Mouse (Mus musculus) ovary, postnatal 36 days (tissue): ENCODE measurements around the gene Nfib.

Experiments used
- DNase-seq: peaks from one replicate; pipeline ENCODE4 v3.0.0; 2022; ENCODE audit warnings: low spot score, mixed read lengths

Gene Nfib

GRCm38 (mm10) chr4:82344787-82345186 lies 360.8 kb downstream of the Nfib start:
- peak; percentile 59 for DNase-seq

- no peak for DNase-seq
Observed at GRCm38 (mm10) chr4:82344224-82344623, 361.3 kb downstream of the Nfib start.

- no peak for DNase-seq
Observed at GRCm38 (mm10) chr4:82338930-82339329, 366.6 kb downstream of the Nfib start.

- DNase-seq = no peak
Observed at GRCm38 (mm10) chr4:82338481-82338880, 367.1 kb downstream of the Nfib start.

GRCm38 (mm10) chr4:82336951-82337381 lies 368.6 kb downstream of the Nfib start:
- no peak for DNase-seq

GRCm38 (mm10) chr4:82335266-82335865 lies 370.2 kb downstream of the Nfib start:
- DNase-seq = no peak

GRCm38 (mm10) chr4:82333413-82333812 lies 372.1 kb downstream of the Nfib start:
- no peak for DNase-seq

- no peak for DNase-seq
Observed at GRCm38 (mm10) chr4:82330095-82330494, 375.5 kb downstream of the Nfib start.

- DNase-seq = no peak
Observed at GRCm38 (mm10) chr4:82326140-82326529, 379.4 kb downstream of the Nfib start.

- DNase-seq = no peak
Observed at GRCm38 (mm10) chr4:82325409-82326139, 380.0 kb downstream of the Nfib start.

GRCm38 (mm10) chr4:82324977-82325376 lies 380.6 kb downstream of the Nfib start:
- no peak for DNase-seq

GRCm38 (mm10) chr4:82321008-82321407 lies 384.5 kb downstream of the Nfib start:
- DNase-seq = no peak

GRCm38 (mm10) chr4:82319388-82319787 lies 386.2 kb downstream of the Nfib start:
- no peak for DNase-seq

- no peak for DNase-seq
Observed at GRCm38 (mm10) chr4:82316168-82316567, 389.4 kb downstream of the Nfib start.

GRCm38 (mm10) chr4:82315710-82316109 lies 389.8 kb downstream of the Nfib start:
- no peak for DNase-seq

- no peak for DNase-seq
Observed at GRCm38 (mm10) chr4:82310924-82311734, 394.4 kb downstream of the Nfib start.

GRCm38 (mm10) chr4:82306045-82306444 lies 399.5 kb downstream of the Nfib start:
- DNase-seq = no peak

- peak; percentile 12 for DNase-seq
Observed at GRCm38 (mm10) chr4:82304148-82304871, 401.2 kb downstream of the Nfib start.

- no peak for DNase-seq
Observed at GRCm38 (mm10) chr4:82303362-82303900, 402.1 kb downstream of the Nfib start.

- no peak for DNase-seq
Observed at GRCm38 (mm10) chr4:82302901-82303300, 402.6 kb downstream of the Nfib start.

GRCm38 (mm10) chr4:82298606-82299005 lies 406.9 kb downstream of the Nfib start:
- no peak for DNase-seq

GRCm38 (mm10) chr4:82297562-82297961 lies 408.0 kb downstream of the Nfib start:
- DNase-seq = no peak
